Mouse (Mus musculus) frontal cortex, adult (tissue): ENCODE data around the gene Slc7a15.
"Not testable (repeated sequence)": the region's sequence is repeated elsewhere in the genome, so short reads cannot be mapped to it uniquely, and the experiment has no call there.

Source experiments
- ATAC-seq: cut with Nextera tagmentation; 2 replicates; pipeline ENCODE4 v1.9.2; 2017; ENCODE audit warnings: mild to moderate bottlenecking, moderate library complexity, mixed read lengths; ENCODE audit not compliant: low TSS enrichment

Slc7a15 gene

GRCm38 (mm10) chr12:8559876-8560275 is 39.0 kb downstream of the Slc7a15 start:
- ATAC-seq, result not testable (repeated sequence)

- ATAC-seq, result no peak
Measured at GRCm38 (mm10) chr12:8556189-8556588, 42.7 kb downstream of the Slc7a15 start.

- no peak for ATAC-seq
Measured at GRCm38 (mm10) chr12:8555419-8555818, 43.4 kb downstream of the Slc7a15 start.

- peak; percentile 93 for ATAC-seq
Measured at GRCm38 (mm10) chr12:8547357-8547756, 51.5 kb downstream of the Slc7a15 start.

- ATAC-seq, result no peak
Measured at GRCm38 (mm10) chr12:8546801-8547200, 52.1 kb downstream of the Slc7a15 start.

- ATAC-seq, result peak; percentile 96
Measured at GRCm38 (mm10) chr12:8545066-8545610, 53.7 kb downstream of the Slc7a15 start.

GRCm38 (mm10) chr12:8542371-8542770 is 56.5 kb downstream of the Slc7a15 start:
- ATAC-seq, result no peak

GRCm38 (mm10) chr12:8539471-8539870 is 59.4 kb downstream of the Slc7a15 start:
- ATAC-seq, result no peak

GRCm38 (mm10) chr12:8537291-8537690 is 61.6 kb downstream of the Slc7a15 start:
- no peak for ATAC-seq

- ATAC-seq, result peak; percentile 52
Measured at GRCm38 (mm10) chr12:8536221-8536965, 62.5 kb downstream of the Slc7a15 start.

- no peak for ATAC-seq
Measured at GRCm38 (mm10) chr12:8535596-8535995, 63.3 kb downstream of the Slc7a15 start.

GRCm38 (mm10) chr12:8534915-8535314 is 64.0 kb downstream of the Slc7a15 start:
- ATAC-seq, result no peak

- ATAC-seq, result no peak
Measured at GRCm38 (mm10) chr12:8527770-8528169, 71.1 kb downstream of the Slc7a15 start.

GRCm38 (mm10) chr12:8527175-8527574 is 71.7 kb downstream of the Slc7a15 start:
- ATAC-seq, result no peak

- ATAC-seq, result no peak
Measured at GRCm38 (mm10) chr12:8524062-8524461, 74.8 kb downstream of the Slc7a15 start.

- no peak for ATAC-seq
Measured at GRCm38 (mm10) chr12:8522711-8523110, 76.2 kb downstream of the Slc7a15 start.

- ATAC-seq, result peak; percentile 67
Measured at GRCm38 (mm10) chr12:8521375-8522047, 77.4 kb downstream of the Slc7a15 start.

- no peak; the same call in 1 of the 2 replicates for ATAC-seq
Measured at GRCm38 (mm10) chr12:8519431-8520160, 79.3 kb downstream of the Slc7a15 start.

- peak; percentile 64 for ATAC-seq
Measured at GRCm38 (mm10) chr12:8511037-8511882, 87.6 kb downstream of the Slc7a15 start.

GRCm38 (mm10) chr12:8510317-8510988 is 88.4 kb downstream of the Slc7a15 start:
- no peak for ATAC-seq

GRCm38 (mm10) chr12:8509693-8510092 is 89.2 kb downstream of the Slc7a15 start:
- ATAC-seq, result peak; percentile 53; the same call in 1 of the 2 replicates
